Mouse (Mus musculus): Measurements from ENCODE around the gene Xylt2. TPM values are rescaled to one million over a fixed set of nuclear protein-coding genes. Genes with fewer than 3 reads are reported as not detected.
A peak's percentile ranks its signal among the peaks of the same experiment; 100 is the strongest.

Xylt2 gene
- polyA plus RNA-seq, 2 experiments = 1.8 to 2.8 TPM

- H3K27ac ChIP-seq = no peak overlapping the region
- 71% methylated on average over 8 of the region's 8 CpGs for WGBS (ENCODE audit: insufficient replicate concordance)
- no peak for ATAC-seq (ENCODE audit: insufficient read depth)
- H3K4me2 ChIP-seq (ENCODE audit: low read depth) = no peak overlapping the region
- H3K36me3 ChIP-seq (replicated peaks; ENCODE audit: control insufficient read depth, insufficient read depth, low read depth) = peaks cover 68% of the 10 kb centered on the region
- no peaks in the 10 kb centered on the region for H3K9me3 ChIP-seq (ENCODE audit: control insufficient read depth, low read length)
- TF ChIP-seq CTCF (IDR thresholded peaks at IDR 0.05; ENCODE audit: low read depth) (no peak), EP300 (IDR thresholded peaks at IDR 0.05; ENCODE audit: low read depth) (no peak)
- no peak overlapping the region for H3K9ac ChIP-seq (replicated peaks)
- DNase-seq (ENCODE audit: low read depth in 3 of 3, low spot score in 3 of 3) = no peak
- H3K4me3 ChIP-seq (ENCODE audit: insufficient read depth in 1 of 2, low read depth in 2 of 2, low read length in 2 of 2) = no peak overlapping the region
- no peaks in the 10 kb centered on the region for H3K4me1 ChIP-seq (replicated peaks; ENCODE audit: control insufficient read depth in 2 of 2, insufficient read depth in 2 of 2, low read length in 1 of 2)
- no peaks in the 10 kb centered on the region for H3K27me3 ChIP-seq (ENCODE audit: control insufficient read depth, insufficient read depth, low read length)
Observed at GRCm38 (mm10) chr11:94644461-94645219, 32.7 kb downstream of the Xylt2 start.

GRCm38 (mm10) chr11:94634431-94634830 is 42.9 kb downstream of the Xylt2 start:
- DNase-seq (ENCODE audit: low read depth in 3 of 3, low spot score in 3 of 3) = no peak
- peaks cover 61% of the 10 kb centered on the region for H3K36me3 ChIP-seq (replicated peaks; ENCODE audit: control insufficient read depth, insufficient read depth, low read depth)

GRCm38 (mm10) chr11:94632988-94633387 is 44.3 kb downstream of the Xylt2 start:
- ATAC-seq (ENCODE audit: insufficient read depth) (no peak), DNase-seq (ENCODE audit: low read depth in 3 of 3, low spot score in 3 of 3) (no peak)
- Histone ChIP-seq H3K36me3 (replicated peaks; ENCODE audit: control insufficient read depth, insufficient read depth, low read depth) (peaks cover 54% of the 10 kb centered on the region), H3K27ac (no peak overlapping the region), H3K4me1 (replicated peaks; ENCODE audit: control insufficient read depth in 2 of 2, insufficient read depth in 2 of 2, low read length in 1 of 2) (peaks cover 0 to 12% of the 10 kb centered on the region in 2 experiments; a peak in 2 of 4 replicates), H3K4me2 (ENCODE audit: low read depth) (no peak overlapping the region), H3K27me3 (ENCODE audit: control insufficient read depth, insufficient read depth, low read length) (no peaks in the 10 kb centered on the region), H3K4me3 (ENCODE audit: insufficient read depth in 1 of 2, low read depth in 2 of 2, low read length in 2 of 2) (no peak overlapping the region), H3K9me3 (ENCODE audit: control insufficient read depth, low read length) (no peaks in the 10 kb centered on the region), H3K9ac (replicated peaks) (no peak overlapping the region)
- TF ChIP-seq CTCF (IDR thresholded peaks at IDR 0.05; ENCODE audit: low read depth) = no peak
- no peak for TF ChIP-seq EP300 (IDR thresholded peaks at IDR 0.05; ENCODE audit: low read depth)
- WGBS (ENCODE audit: insufficient replicate concordance) = 74% methylated on average over 8 of the region's 8 CpGs

More at GRCm38 (mm10) chr11:94634431-94634830, 42.9 kb downstream of the Xylt2 start:
- Histone ChIP-seq H3K27me3 (ENCODE audit: control insufficient read depth, insufficient read depth, low read length) (no peaks in the 10 kb centered on the region), H3K4me1 (replicated peaks; ENCODE audit: control insufficient read depth in 2 of 2, insufficient read depth in 2 of 2, low read length in 1 of 2) (peaks cover 0 to 9% of the 10 kb centered on the region in 2 experiments; a peak in 2 of 4 replicates), H3K4me2 (ENCODE audit: low read depth) (no peak overlapping the region), H3K9ac (replicated peaks) (no peak overlapping the region), H3K27ac (no peak overlapping the region), H3K9me3 (ENCODE audit: control insufficient read depth, low read length) (no peaks in the 10 kb centered on the region), H3K4me3 (ENCODE audit: insufficient read depth in 1 of 2, low read depth in 2 of 2, low read length in 2 of 2) (no peak overlapping the region)
- 75% methylated on average over 5 of the region's 5 CpGs for WGBS (ENCODE audit: insufficient replicate concordance)
- no peak for ATAC-seq (ENCODE audit: insufficient read depth)
- no peak for TF ChIP-seq CTCF (IDR thresholded peaks at IDR 0.05; ENCODE audit: low read depth)
- no peak for TF ChIP-seq EP300 (IDR thresholded peaks at IDR 0.05; ENCODE audit: low read depth)

GRCm38 (mm10) chr11:94631969-94632368 is 45.3 kb downstream of the Xylt2 start:
- H3K27ac ChIP-seq = no peak overlapping the region
- DNase-seq (ENCODE audit: low read depth in 3 of 3, low spot score in 3 of 3) = no peak
- ATAC-seq (ENCODE audit: insufficient read depth) = no peak
- H3K27me3 ChIP-seq (ENCODE audit: control insufficient read depth, insufficient read depth, low read length) = no peaks in the 10 kb centered on the region
- TF ChIP-seq CTCF (IDR thresholded peaks at IDR 0.05; ENCODE audit: low read depth) (no peak), EP300 (IDR thresholded peaks at IDR 0.05; ENCODE audit: low read depth) (no peak)
- H3K9ac ChIP-seq (replicated peaks) = no peak overlapping the region
- 85% methylated on average over 5 of the region's 5 CpGs for WGBS (ENCODE audit: insufficient replicate concordance)
- H3K4me1 ChIP-seq (replicated peaks; ENCODE audit: control insufficient read depth in 2 of 2, insufficient read depth in 2 of 2, low read length in 1 of 2) = peaks cover 0 to 12% of the 10 kb centered on the region in 2 experiments; a peak in 2 of 4 replicates
- H3K9me3 ChIP-seq (ENCODE audit: control insufficient read depth, low read length) = no peaks in the 10 kb centered on the region
- no peak overlapping the region for H3K4me2 ChIP-seq (ENCODE audit: low read depth)
- H3K4me3 ChIP-seq (ENCODE audit: insufficient read depth in 1 of 2, low read depth in 2 of 2, low read length in 2 of 2) = no peak overlapping the region
- peaks cover 48% of the 10 kb centered on the region for H3K36me3 ChIP-seq (replicated peaks; ENCODE audit: control insufficient read depth, insufficient read depth, low read depth)

GRCm38 (mm10) chr11:94630199-94631011 is 46.9 kb downstream of the Xylt2 start:
- WGBS (ENCODE audit: insufficient replicate concordance) = 7% methylated on average over 26 of the region's 26 CpGs
- DNase-seq (ENCODE audit: low read depth in 3 of 3, low spot score in 3 of 3) = no peak

More at GRCm38 (mm10) chr11:94630199-94631011, 46.9 kb downstream of the Xylt2 start:
- Histone ChIP-seq H3K4me2 (ENCODE audit: low read depth) (peak overlapping the region; percentile 90), H3K36me3 (replicated peaks; ENCODE audit: control insufficient read depth, insufficient read depth, low read depth) (peaks cover 33% of the 10 kb centered on the region), H3K4me1 (replicated peaks; ENCODE audit: control insufficient read depth in 2 of 2, insufficient read depth in 2 of 2, low read length in 1 of 2) (peaks cover 0 to 12% of the 10 kb centered on the region in 2 experiments; a peak in 2 of 4 replicates), H3K9ac (replicated peaks) (peak overlapping the region; percentile 91), H3K4me3 (ENCODE audit: insufficient read depth in 1 of 2, low read depth in 2 of 2, low read length in 2 of 2) (peak overlapping the region; percentile 83 to 89), H3K27ac (peak overlapping the region; percentile 43), H3K9me3 (ENCODE audit: control insufficient read depth, low read length) (no peaks in the 10 kb centered on the region), H3K27me3 (ENCODE audit: control insufficient read depth, insufficient read depth, low read length) (no peaks in the 10 kb centered on the region)
- ATAC-seq (ENCODE audit: insufficient read depth) = peak; percentile 36; the same call in 1 of the 2 replicates
- TF ChIP-seq EP300 (IDR thresholded peaks at IDR 0.05; ENCODE audit: low read depth) (no peak), CTCF (IDR thresholded peaks at IDR 0.05; ENCODE audit: low read depth) (no peak)
